Mouse (Mus musculus) lung, postnatal 36 days (tissue): ENCODE results near the gene Mip.
A peak's percentile ranks its signal among the peaks of the same experiment; 100 is the strongest.
"Not testable (repeated sequence)": the region's sequence is repeated elsewhere in the genome, so short reads cannot be mapped to it uniquely, and the experiment has no call there.

Experiments used
- DNase-seq: peaks from one replicate; pipeline ENCODE4 v3.0.0; 2022; ENCODE audit warnings: mixed read lengths

The Mip gene

DNA sequence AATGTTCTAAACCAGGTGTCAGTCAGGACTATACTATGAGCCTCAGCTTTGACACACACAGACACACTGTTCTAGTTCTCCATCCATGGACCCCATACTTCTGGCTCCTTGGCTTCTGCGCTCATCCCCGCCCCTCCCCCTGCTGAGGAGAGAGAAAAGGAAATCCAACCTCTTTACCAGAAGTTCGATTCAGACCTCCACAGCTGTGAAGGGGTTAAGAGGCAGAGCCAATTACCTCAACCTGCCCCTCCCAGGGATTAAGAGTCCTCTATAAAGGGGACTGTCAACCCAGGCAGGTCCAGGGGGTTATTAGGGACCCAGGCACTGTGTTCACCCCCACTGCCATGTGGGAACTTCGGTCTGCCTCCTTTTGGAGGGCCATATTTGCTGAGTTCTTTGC lies at the start of gene Mip:
Mip (plus strand) TSS at position 301 of the 400 bp plus-strand sequence.
- no peak for DNase-seq

DNA sequence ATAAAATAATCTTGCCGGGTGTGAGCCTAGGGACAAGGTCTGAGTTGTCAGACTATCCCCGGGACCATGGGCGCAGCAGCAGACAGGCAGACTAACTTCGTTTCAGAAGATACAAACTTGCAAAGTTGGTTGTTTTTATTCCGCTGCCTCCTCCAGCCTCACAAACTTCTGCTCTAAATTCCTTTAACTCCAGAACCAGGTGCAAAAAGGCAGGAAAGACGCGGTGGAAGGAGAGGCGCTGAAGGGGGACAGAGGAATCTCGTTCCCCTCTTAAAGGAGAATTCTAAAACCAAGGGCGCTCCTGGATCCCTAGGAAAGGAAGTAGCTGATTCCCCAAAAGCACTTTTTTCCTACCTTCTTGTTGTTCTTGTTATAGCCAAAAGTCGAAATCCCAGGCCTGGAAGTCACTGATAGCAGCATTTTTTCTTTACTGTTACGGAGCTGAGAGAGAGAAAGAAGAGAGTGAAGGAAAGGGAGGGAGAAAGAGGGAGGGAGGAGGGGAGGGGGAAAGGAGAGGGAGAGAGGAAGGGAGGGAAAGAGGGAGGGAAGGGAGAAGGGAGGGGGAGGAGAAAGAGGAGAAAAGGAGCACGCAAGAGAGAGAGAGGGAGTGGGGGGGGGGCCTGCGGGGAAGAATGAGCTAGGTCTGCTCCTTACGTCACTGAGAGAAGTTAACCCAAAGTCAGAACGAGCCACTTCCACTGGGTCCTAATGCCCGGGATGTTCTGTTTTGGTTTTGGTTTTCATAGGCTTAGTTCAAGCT lies 49.5 kb upstream of the Mip start:
- peak; percentile 90 for DNase-seq

DNA sequence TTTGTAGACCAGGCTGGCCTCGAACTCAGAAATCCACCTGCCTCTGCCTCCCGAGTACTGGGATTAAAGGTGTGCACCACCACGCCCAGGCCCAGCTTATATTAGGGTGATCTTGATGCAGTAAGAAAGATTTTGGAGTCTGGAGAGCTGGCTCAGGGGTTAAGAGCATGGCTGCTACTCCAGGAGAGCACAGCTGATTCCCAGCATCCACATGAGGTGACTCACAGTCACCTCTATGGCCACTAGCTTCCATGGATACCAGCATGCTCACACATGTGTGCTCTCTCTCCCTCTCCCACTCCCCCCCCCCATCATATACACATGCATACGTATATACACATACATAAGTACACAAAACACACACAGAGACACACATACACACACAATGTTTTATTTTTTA lies 48.3 kb upstream of the Mip start:
- no peak for DNase-seq

DNA sequence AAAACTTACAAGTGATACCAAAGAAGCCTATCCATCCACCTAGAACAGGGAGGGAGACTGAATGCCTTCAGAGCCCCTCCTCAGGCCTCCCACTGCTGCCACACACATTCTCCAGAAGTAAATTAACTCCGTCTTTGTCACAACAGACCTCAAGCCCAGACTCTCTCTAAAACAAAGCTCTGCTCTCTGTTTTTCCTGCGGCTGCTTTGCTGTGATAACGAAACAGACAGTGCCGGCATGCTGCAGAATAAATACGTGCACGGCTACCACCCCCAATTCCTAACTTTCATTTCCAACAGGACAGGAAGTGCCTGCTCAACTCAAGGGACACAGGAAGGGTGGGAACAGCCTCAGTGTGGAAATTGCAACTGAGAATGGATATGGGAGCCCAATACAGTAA lies 45.6 kb upstream of the Mip start, which contains the start of gene Rbms2:
Rbms2 (minus strand) TSS at position 309 of the 400 bp plus-strand sequence.
- peak; percentile 84 for DNase-seq

DNA sequence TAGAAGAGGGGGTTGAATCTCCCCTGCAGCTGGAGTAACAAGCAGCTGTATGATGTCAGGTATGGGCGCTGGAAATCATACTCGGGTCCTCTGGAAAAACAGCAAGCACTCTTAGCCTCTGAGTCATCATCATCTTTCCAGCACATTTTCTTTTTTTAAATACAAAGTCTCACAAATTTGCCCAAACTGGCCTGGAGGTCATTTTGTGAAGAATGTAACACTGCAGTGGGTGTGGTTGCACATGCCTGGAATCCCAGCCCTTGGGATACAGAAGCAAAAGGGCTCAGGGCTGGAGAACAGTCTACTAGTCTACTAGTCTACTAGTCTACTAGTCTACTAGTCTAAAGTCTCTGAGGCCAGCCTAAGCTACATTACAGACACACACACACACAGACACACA lies 41.3 kb upstream of the Mip start:
- no peak for DNase-seq

DNA sequence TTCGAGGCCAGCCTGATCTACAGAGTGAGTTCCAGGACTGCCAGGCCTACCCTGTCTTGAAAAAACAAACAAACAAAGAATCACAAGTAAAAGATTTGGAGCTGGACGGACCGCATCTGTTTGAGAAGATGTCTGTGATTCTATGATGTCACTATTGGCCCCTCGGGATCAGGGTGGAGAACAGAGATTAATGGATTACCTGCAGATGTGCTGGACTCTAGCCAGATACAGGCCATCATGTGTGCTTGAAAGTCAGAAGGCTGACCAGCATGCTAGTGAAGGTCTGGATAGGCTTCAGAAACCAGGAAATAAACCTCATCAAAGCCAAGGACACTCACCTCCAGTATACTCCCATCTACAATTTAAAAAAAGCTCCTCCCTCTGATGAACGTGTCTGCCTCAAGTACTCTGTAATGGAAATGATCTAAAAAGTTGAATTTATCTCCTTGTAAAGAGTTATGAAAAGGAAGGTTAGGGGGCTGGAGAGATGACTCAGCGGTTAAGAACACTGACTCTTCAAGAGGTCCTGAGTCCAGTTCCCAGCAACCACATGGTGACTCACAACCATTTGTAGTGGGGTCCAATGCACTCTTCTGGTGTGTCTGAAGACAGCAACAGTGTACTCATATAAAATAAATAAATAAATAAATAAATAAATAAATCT lies 40.2 kb upstream of the Mip start:
- DNase-seq: no peak

DNA sequence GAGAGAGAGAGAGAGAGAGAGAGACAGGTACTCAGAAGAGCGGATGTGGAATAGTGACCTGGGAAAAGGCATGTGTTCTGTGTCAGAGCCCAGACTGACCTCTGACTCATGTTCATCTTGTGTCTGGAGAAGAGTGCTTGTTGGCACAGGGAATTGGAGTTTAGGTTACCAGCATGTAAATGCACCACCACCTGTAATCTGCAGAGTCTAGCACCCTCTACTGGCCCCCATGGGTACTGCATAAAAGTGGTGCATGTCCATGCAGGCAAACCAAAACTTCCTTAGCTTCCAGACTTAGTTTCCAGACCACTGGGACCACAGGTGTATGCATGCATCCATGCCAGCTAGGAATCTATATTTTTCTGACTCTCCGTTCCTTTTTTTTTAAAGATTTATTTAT lies 39.7 kb upstream of the Mip start:
- peak; percentile 93 for DNase-seq

DNA sequence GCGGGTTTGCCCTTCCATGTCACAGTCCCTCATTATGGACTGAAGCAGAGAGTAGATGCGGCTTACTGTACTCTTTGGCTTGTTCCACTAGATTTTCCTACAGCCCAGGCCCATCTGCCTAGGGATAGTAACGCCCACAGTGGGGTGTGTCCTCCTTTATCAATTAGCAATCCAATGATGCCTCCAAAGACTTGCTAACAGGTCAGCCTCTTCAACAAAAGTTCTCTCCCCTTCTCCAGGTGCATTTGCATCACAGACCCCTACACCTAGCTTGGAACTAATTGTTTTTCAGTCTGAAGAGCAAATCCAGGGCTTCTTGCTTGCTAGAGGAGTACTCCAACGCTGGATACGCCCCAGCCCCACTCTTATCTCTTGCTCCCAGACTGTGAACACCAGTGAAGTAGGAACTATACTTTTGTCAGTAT lies 38.4 kb upstream of the Mip start:
- DNase-seq: no peak

DNA sequence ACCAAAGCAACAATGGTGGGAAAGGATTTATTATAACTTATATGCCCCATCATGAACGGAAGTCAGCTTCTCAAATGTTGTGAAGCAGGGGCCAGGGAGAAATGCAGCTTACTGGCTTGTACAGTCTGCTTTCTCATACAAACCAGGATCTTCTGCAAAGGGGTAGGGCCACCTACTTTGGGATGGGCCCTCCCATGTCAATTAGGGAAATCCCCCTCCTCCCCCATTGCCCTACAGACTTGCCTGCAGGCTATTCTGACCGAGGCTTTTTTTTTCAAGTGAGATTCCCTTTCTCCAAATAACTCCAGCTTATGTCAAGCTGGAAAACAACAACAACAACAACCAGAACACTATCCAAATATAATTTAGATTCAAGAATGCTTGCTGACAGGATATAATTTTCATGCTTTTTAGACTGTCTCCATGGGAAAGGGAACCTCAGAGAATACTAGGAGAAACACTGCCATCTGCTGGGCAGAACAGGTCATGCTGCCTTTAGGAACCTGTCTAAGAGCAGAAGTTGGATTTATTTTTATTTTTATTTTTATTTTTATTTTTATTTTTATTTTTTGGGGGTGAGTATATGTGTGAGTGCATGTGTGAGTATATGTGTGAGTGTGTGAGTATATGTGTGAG lies 37.3 kb upstream of the Mip start:
- DNase-seq: peak; percentile 92

DNA sequence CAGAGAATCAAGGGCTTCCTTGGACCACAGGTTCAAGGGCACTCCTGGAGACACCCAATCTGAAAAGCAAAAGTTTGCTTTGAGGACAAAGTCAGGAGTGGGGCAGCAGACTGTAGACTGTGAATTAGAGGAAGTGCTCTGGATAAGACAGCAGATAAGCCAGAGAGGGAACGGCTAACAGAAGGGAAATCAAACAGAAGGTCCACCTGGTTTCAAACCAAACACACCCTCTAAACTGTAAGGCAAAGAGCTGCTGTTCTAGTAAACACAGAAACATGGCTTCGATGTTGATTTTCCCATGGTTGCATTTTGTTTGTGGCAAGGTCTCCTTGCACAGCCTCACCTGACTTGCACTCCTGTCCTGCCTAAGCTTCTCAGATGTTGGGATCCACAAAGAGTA lies 34.2 kb upstream of the Mip start:
- DNase-seq: no peak

DNA sequence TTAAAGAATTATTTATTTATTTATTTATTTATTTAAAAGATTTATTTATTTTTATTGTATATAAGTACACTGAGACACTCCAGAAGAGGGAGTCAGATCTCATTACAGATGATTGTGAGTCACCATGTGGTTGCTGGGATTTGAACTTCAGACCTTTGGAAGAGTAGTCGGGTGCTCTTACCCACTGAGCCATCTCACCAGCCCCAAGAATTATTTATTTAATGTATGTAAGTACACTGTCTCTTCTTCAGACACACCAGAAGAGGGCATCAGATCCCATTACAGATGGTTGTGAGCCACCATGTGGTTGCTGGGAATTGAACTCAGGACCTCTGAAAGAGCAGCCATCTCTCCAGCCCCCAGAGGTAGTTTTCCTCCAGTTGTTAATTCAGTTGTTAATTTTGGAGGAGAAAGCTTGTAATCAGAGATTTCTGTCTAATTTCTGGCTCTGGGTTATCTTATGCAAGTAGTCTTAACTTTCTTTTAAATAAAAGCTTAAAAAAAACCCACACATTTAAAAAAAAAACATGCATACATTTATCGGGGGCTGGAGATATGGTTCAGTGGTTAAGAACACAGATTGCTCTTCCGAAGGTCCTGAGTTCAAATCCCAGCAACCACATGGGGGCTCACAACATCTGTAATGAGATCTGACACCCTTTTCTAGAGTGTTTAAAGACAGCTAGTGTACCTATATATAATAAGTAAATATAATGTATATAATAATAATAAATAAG lies 33.4 kb upstream of the Mip start:
- not testable (repeated sequence) for DNase-seq

DNA sequence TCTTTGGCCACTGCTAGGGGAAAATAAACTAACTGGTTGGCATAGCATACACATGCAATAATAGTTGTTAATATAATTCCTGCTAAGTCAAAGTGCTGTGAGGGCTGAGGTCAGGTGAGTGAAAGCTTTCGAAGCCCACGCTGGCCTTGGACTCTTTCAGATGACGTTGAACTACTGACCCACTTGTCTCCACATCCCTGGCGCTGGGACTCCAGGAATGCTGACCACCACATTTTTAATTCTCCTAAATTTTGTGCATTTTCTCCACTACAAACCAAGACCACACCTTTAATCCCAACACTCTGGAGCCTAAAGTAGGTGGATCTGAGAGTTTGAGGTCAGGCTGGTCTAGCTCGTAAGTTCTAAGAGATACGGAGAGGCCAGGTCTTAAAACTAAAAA lies 32.5 kb upstream of the Mip start:
- no peak for DNase-seq

DNA sequence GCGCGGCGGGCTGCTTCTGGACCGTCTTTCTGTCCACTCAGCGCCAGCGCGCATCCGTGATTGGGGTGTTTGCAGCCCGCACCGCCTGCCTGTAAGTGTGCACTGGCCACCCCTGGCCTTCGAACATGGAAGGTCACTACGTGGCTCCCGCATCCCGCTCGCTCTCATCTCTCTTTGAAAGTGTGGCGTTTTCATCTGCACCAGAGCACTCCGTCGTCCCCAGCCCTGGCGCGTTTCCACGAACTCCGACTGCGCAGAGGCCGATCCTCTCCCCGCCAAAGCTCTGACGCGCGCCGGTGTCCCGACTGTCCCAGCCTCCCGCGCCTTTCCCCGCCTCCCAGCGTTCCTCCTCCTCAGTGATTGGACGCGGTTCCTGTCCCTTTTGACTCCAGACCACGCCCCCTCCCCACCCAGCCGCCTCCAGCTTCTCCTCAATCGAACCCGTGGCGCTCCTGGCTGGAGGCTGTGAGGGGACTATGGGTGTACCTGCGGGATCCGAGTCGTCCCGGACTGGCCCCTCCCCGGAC lies 31.6 kb upstream of the Mip start, which contains the start of gene Gls2:
Gls2 (plus strand) TSS at position 434 of the 527 bp plus-strand sequence.
- peak; percentile 98 for DNase-seq

DNA sequence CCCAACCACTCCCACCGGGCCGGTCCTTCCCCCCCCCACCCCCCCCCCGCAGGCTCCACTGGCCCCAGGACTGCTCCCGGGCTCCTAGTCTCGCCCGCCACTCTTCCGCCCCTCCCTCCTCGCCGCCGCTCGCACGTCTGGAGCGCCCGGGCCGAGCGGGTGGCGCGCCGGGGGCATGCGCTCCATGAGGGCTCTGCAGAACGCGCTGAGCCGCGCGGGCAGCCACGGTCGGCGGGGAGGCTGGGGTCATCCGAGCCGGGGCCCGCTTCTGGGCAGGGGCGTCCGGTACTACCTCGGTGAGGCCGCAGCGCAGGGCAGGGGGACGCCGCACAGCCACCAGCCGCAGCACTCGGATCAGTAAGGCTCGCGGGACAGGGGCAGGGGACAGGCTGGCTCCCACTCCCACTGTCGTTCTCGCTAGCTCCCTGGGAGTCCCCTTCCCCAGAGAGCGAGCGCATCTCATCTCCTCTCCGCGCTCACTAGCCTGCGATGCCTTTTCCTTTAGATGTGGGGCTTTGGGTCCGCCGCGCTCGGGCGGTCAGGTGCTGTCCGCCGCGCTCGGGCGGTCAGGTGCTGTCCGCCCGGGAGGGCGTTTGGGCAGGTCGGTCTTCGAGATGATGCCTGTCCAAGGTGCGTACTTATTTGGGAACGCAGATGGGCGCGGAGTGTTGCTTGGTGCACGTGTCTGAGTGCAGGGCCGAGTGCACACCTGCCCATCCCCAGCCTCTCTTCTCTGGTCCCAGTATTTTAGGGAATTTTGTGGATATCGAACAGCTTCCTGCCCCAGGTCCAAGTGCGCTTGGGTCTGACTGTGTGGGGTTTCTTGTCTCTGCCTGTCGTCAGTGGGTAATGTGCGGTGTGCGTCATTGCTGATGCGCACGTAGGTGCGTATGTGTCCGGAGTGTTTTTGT lies 30.8 kb upstream of the Mip start:
- no peak for DNase-seq

DNA sequence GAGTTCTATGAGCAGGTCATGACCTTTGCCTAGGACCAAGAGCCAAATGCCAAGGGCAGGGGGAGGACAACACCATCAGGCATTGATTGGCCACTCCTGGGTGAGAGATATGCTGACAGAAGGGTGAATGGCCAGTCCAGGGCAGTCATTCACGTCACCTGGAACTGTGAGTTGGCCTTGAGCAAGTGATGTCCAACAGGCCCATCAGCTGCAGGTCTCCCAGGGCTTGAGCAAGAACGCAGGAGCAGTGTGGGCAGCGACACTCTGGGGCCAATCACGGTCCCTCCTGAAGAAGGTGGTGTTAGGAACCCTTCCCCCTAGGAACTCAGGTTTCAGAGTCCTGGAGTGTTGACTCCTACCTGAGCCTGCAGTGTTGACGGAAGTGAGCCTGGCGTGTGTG lies 23.8 kb upstream of the Mip start:
- no peak for DNase-seq

DNA sequence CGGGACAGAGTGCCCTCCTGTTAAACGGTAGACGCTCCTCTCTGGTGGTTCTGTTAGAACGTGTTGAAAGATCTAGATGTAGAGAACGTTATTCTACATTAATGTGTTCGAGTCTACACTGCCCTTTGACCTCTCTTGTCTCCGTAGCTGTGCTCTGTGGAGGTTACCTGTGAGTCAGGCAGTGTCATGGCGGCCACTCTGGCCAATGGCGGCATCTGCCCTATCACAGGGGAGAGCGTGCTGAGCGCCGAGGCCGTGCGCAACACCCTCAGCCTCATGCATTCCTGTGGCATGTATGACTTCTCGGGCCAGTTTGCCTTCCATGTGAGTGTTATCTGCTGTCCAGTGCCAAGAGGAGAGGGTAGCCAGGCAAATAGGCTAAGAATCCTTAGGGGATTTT lies 20.7 kb upstream of the Mip start:
- no peak for DNase-seq

DNA sequence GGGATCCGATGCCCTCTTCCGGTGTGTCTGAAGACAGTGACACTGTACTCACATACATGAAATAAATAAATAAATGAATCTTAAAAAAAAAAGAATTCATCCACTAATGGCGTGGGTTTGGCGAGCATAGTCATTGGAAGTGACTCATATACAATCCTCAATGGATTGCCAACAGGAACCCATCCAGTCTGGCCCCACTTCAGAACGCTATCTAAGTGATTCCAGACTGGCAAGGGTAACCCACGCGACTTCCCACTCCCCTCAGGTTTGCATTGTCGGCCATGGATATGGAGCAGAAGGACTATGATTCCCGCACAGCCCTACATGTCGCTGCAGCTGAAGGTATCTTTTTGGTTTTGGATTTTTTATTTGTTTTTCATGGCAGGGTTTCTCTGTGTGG lies 17.3 kb upstream of the Mip start:
- DNase-seq: no peak

DNA sequence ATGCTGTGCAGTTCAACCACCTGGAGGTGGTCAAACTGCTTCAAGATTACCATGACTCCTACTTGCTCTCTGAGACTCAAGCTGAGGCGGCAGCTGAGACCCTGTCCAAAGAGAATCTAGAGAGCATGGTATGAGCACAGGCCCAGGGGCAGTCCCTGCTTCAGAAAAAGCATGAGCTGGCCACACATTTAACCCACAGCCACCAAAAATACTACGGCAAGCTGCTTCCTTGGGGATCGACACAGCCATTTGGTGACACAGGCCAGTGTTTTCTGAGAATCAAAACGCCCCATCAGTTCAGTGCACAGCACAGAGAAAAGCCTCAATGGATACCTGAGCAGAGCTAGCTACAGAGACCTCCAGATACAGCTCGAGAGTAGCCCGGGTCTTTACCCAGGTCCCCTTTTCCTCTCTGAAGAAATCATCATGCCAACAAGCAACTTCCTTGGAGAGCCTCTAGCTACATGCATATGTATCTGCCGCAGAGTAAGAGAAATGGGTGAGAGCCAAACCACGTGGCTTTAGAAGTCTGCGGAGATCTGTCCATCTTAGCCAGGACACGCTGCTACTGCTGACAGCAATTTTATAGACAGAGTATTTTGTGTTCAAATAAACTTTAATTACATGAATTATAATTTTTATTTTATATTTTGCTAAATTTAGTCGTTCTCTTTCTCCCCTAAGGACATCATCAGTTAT lies 16.2 kb upstream of the Mip start:
- DNase-seq: no peak

DNA sequence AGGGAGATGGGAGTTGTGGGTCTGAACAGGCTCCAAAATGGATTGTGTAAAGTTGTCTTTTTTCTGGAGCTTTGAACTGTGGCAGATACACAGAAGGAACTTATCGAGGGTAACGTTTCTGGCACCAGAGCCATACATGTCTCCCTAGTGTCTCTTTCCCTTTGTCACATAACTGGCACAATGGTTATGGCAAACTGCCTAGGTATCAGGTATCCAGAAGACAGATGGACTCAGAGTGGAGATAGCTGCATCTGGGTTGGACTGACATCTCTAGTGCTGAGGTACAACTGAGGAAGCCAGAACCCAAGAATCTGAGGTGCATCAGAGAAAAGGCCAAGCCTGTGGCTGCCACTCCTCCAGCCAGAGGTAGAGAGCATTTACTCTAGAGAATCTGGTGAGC lies 15.5 kb upstream of the Mip start:
- DNase-seq: no peak

DNA sequence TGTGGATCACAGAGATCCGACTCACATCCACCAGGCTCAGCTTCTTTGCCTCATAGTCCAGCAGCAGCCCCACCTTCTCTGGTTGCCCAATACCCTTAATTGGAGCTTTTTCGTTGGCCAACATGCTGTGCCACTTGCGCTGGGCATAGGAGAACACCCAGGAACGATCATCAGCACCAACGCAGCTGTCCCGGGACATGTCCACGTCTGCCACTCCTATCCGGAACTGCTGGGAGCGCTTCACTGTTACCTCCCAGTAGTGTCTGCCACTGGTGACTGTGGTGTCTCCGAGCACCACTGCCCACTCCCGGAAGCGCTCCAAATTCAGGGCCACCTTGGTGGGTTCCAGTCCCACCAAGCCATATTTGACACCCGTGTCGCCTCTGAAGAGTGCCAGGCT lies 14.7 kb upstream of the Mip start:
- no peak for DNase-seq

DNA sequence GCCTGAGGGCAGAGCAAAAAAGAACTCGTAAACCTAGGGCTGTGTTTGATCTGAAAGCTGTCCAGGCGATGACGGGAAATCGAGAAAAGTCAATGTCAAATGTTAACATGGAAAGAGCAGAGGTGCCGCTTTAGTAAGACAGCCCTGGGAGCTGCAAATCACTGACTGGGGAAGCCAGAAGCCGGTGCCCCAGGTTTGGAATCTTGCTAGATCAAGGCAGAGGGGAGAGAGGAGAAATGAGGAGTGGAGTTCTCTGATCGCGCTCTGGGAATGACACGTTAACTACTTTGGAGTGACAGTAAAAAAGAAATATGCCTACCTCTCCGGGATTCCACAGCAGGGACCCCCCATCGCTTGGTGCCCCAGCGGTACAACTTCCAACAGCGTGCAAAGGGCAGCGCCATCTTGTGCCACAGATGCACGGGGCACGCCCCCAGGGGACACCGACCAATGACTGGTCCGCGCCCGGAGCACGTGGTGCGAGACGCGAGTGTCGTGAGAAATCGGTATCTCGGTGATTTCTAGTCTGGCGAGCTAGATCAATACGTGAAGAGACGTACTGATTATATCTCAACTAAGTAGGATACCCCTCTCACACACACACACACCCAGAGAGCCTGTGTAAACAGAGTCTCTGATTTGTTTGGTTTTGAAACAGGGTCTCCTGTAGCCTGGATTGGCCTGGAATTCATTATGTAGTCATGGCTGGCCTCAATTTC lies 14.1 kb upstream of the Mip start, which contains the start of gene Spryd4:
Spryd4 (minus strand) TSS at position 418 of the 719 bp plus-strand sequence.
- DNase-seq: peak; percentile 97
